Mouse (Mus musculus) hindbrain, embryonic 14.5 days (tissue): ENCODE measurements around the gene Gpc5. TPM values are rescaled to one million over a fixed set of nuclear protein-coding genes. Genes with fewer than 3 reads are reported as not detected.

ENCODE experiments used
- ATAC-seq: fragments of 200-750 bp; cut with Nextera tagmentation; 2 replicates; pipeline ENCODE4 v1.8.0; 2017; ENCODE audit warnings: moderate number of reproducible peaks, mild to moderate bottlenecking, moderate TSS enrichment, moderate library complexity; ENCODE audit not compliant: low FRiP score
- DNase-seq: peaks from one replicate; pipeline ENCODE4 v3.0.0-alpha.2; 2015; ENCODE audit warnings: low spot score
- H3K27ac ChIP-seq: fragments of 300-500 bp; sonication (generic); 2 replicates; pipeline ENCODE4 v1.5.1; 2014; ENCODE audit warnings: mild to moderate bottlenecking, moderate library complexity
- H3K27me3 ChIP-seq: fragments of 300-500 bp; sonication (generic); 2 replicates; pipeline ENCODE4 v1.6.1; 2014; ENCODE audit warnings: mild to moderate bottlenecking, low read length, mixed read lengths; ENCODE audit not compliant: control insufficient read depth, insufficient read depth
- H3K36me3 ChIP-seq: fragments of 300-500 bp; sonication (generic); replicated peaks from 2 replicates; pipeline ENCODE4 v1.6.1; 2014; ENCODE audit not compliant: control insufficient read depth, insufficient read depth
- H3K4me1 ChIP-seq: fragments of 300-500 bp; sonication (generic); replicated peaks from 2 replicates; pipeline ENCODE4 v1.6.1; 2014; ENCODE audit warnings: antibody characterized with exemption, low read length, mixed read lengths; ENCODE audit not compliant: control insufficient read depth, insufficient read depth
- H3K4me2 ChIP-seq: fragments of 300-500 bp; sonication (generic); replicated peaks from 2 replicates; pipeline ENCODE4 v1.6.1; 2014; ENCODE audit warnings: mild to moderate bottlenecking, moderate library complexity
- H3K4me3 ChIP-seq: fragments of 300-500 bp; sonication (generic); replicated peaks from 2 replicates; pipeline ENCODE4 v1.5.1; 2014; ENCODE audit warnings: mild to moderate bottlenecking, low read length
- H3K9ac ChIP-seq: fragments of 300-500 bp; sonication (generic); 2 replicates; pipeline ENCODE4 v1.6.1; 2014
- H3K9me3 ChIP-seq: fragments of 300-500 bp; sonication (generic); 2 replicates; pipeline ENCODE4 v1.6.1; 2016; ENCODE audit warnings: low read length; ENCODE audit not compliant: control insufficient read depth
- WGBS: fragments of 180-500 bp; shearing (Covaris S2); extraction: QIAGEN DNeasy Blood & Tissue Kit; methylation state at CpG from one replicate; pipeline ENCODE4 v1.1.7; 2014; 5-methylcytosine and 5-hydroxymethylcytosine counted together
- polyA plus RNA-seq: library from polyadenylated mRNA; unstranded; fragments of >200 nt; fragmentation: Nextera tagmentation; extraction: Ambion mirVana; gene quantifications from 2 replicates; pipeline ENCODE4 v1.2.1, GENCODE M21; 2014

Gene Gpc5
- polyA plus RNA-seq, 1 experiment from 2014 or later, result 11.9 TPM

DNA sequence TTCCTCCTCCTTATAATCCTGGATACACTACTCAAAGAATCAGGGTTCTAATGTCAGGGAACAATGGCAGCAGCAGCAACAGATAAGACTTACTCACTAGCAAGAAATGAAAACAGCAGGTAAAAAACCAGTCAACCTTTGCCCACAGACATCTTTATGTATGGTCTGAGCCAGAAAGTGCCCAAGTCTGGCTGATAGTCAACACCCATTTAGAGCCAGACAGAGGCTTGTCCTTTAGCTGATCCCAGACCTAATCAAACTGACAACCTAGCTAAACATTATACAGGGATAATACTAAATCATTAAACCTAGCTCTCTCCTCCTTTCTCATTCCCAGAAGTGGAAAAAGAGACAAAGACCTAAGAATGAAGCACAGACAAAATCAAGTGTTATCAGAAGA is 1225.5 kb downstream of the Gpc5 start:
- ATAC-seq, result no peak
- DNase-seq, result no peak
- H3K9me3 ChIP-seq, result no peaks in the 10 kb centered on the region
- H3K4me1 ChIP-seq, result no peaks in the 10 kb centered on the region
- H3K4me2 ChIP-seq, result no peak overlapping the region
- H3K27me3 ChIP-seq, result no peaks in the 10 kb centered on the region
- H3K36me3 ChIP-seq, result no peaks in the 10 kb centered on the region
- no peak overlapping the region for H3K9ac ChIP-seq
- H3K4me3 ChIP-seq, result no peak overlapping the region
- no peak overlapping the region for H3K27ac ChIP-seq

DNA sequence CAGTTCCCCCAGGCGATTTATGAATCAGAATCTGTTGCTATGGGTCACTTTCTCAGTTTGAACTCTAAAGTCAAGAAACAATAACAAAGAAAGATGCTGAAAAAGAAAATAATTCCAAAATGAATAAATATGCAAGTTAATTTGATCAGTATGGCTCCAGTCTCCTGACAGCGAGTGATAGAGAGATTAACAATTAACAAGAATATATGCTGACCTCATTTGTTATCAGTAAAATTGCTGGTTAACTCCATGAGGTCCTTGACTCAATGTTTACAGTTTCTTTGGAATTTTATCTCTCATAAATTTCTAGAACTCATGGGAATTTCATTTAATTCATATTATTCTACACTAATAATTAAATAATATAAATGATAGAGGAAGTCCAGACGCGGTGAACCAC is 1244.2 kb downstream of the Gpc5 start:
- H3K36me3 ChIP-seq, result no peaks in the 10 kb centered on the region
- no peaks in the 10 kb centered on the region for H3K27me3 ChIP-seq
- H3K4me2 ChIP-seq, result no peak overlapping the region
- H3K4me3 ChIP-seq, result no peak overlapping the region
- H3K27ac ChIP-seq, result no peak overlapping the region
- H3K4me1 ChIP-seq, result no peaks in the 10 kb centered on the region
- H3K9me3 ChIP-seq, result no peaks in the 10 kb centered on the region
- no peak for DNase-seq
- ATAC-seq, result peak; percentile 31; the same call in 1 of the 2 replicates
- WGBS, result 76% methylated on average over 4 of the region's 4 CpGs
- no peak overlapping the region for H3K9ac ChIP-seq

DNA sequence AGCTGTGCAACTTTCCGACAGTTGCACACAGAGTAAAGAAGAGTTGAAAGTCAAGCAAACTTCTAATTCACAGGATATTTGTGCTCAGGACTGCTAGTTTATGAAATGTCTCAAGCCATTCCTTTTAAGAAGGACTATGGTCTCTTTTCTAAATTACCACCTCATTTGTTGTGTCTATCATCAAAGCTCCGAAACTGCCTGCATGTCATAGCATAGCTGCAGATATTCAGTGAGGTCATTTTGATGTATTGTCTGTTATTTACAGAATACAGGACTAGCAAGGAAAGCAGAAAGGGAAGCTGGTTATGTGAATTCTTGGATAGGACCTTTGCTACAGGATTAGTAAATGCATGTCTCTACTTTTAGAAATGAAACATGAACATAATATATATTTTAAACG is 1246.4 kb downstream of the Gpc5 start:
- ATAC-seq (no peak), DNase-seq (no peak)
- H3K9ac ChIP-seq, result no peak overlapping the region
- H3K9me3 ChIP-seq, result no peaks in the 10 kb centered on the region
- H3K36me3 ChIP-seq, result no peaks in the 10 kb centered on the region
- no peaks in the 10 kb centered on the region for H3K4me1 ChIP-seq
- WGBS, result 83% methylated on average over 3 of the region's 3 CpGs
- H3K27me3 ChIP-seq, result no peaks in the 10 kb centered on the region
- H3K27ac ChIP-seq, result no peak overlapping the region
- no peak overlapping the region for H3K4me3 ChIP-seq
- H3K4me2 ChIP-seq, result no peak overlapping the region

DNA sequence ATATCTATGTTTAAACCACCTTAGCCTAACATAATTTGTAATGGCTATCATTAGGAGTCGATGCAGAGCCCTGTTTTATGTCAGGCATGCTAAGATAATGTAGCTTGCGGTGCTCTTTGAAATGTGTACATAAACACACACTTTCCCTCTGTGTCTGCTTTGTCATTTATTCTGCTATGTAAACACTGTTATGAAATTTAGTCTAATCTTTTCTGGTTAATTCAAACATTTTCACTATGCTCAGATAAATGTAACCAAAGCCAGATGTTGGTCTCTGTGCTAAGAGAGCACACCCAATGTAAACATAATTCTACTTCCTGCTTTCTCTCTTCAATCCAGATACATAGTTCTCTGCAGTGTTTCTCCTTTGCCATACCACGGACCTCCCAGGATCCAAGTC is 1256.5 kb downstream of the Gpc5 start:
- ATAC-seq (no peak), DNase-seq (no peak)
- Histone ChIP-seq H3K4me2 (no peak overlapping the region), H3K27me3 (no peaks in the 10 kb centered on the region), H3K9me3 (no peaks in the 10 kb centered on the region), H3K4me3 (no peak overlapping the region), H3K27ac (no peak overlapping the region), H3K4me1 (no peaks in the 10 kb centered on the region), H3K36me3 (no peaks in the 10 kb centered on the region), H3K9ac (no peak overlapping the region)
- WGBS, result 75% methylated on average over 3 of the region's 3 CpGs

DNA sequence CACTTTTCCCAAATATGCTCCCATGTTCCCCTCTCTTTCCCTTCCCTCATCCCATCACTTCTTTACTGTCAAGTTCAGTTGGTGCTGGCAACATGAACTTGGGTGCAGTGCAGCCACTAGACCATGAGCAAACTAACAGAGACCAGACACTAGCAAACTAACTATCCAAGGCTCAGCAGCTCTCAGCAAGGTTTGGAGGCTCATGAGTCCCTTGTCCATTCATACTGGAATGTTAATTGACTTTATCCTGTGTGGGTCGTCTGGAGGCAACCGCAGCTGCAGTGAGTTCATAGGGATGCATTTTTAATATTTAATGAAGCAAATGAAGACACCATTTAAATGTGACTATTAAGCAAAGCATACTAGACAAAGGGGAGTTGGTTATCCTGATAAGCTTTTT is 1292.6 kb downstream of the Gpc5 start:
- Histone ChIP-seq H3K9me3 (no peaks in the 10 kb centered on the region), H3K4me3 (no peak overlapping the region), H3K27me3 (no peaks in the 10 kb centered on the region), H3K27ac (no peak overlapping the region), H3K4me2 (no peak overlapping the region), H3K4me1 (no peaks in the 10 kb centered on the region), H3K9ac (no peak overlapping the region), H3K36me3 (no peaks in the 10 kb centered on the region)
- no peak for ATAC-seq
- no peak for DNase-seq
- WGBS, result 52% methylated on average over 2 of the region's 2 CpGs

DNA sequence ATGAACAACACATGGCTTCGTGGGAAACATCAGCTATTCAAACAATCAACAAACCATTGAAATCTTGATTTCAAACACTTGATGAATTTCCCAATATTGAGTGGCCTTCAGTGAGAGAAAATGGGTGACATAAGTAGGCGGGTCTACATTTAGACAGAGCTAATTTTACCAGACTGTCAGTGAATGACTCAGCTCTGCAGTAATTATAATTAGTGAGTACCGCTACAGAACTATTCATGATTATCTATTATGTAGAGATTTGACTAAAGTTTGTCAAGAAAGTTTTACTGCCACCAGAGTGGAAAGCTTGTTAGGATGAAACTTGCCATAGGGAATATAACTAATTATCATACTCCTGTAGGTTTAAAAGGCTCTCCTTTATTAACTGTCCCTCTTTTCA is 1323.5 kb downstream of the Gpc5 start:
- no peak overlapping the region for H3K27ac ChIP-seq
- 85% methylated on average over 3 of the region's 3 CpGs for WGBS
- H3K36me3 ChIP-seq, result no peaks in the 10 kb centered on the region
- H3K27me3 ChIP-seq, result no peaks in the 10 kb centered on the region
- H3K9ac ChIP-seq, result no peak overlapping the region
- no peaks in the 10 kb centered on the region for H3K4me1 ChIP-seq
- H3K4me2 ChIP-seq, result no peak overlapping the region
- H3K4me3 ChIP-seq, result no peak overlapping the region
- DNase-seq (no peak), ATAC-seq (no peak)
- H3K9me3 ChIP-seq, result no peaks in the 10 kb centered on the region

DNA sequence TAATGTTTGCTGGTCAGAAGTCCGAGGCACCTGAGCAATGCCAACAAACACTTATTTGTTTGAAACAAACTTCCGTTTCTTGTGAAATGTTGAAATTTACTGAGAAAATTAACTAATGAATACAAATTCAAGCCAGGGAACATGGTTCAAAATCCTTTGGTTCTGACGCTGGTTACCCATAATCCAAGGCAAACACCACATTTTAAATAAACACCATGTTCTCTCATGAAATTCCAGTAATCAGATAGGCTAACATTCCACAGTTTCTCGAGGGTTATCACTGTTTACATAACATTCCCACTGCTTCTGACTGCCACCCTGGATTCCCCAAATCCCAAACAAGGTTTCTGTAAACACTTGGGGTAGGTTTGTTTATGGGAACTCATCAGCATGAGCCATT is 1356.2 kb downstream of the Gpc5 start:
- ATAC-seq (no peak), DNase-seq (no peak)
- Histone ChIP-seq H3K4me2 (no peak overlapping the region), H3K36me3 (no peaks in the 10 kb centered on the region), H3K9ac (no peak overlapping the region), H3K27ac (no peak overlapping the region), H3K4me3 (no peak overlapping the region), H3K27me3 (no peaks in the 10 kb centered on the region), H3K4me1 (no peaks in the 10 kb centered on the region), H3K9me3 (no peaks in the 10 kb centered on the region)
- WGBS, result 77% methylated on average over 4 of the region's 4 CpGs

DNA sequence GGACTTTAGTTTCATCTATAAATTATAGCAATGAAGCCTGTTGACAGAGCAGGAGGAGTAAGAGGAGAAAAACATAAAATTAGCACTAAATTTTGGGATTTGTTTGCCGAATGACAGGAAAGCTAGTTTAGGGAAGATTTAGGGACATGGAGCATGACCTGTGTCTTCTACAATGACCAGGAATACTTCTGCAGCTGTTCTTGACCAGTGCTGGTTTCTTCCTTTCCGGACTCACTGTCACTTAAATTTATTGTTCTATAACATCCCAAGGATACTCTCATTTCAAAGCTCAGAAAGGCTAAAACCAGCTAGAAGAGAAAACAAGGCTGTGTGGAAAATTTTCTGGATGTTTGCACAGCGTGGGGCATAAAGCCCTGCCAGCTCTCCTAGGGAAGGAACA is 1361.3 kb downstream of the Gpc5 start:
- H3K9me3 ChIP-seq, result no peaks in the 10 kb centered on the region
- no peaks in the 10 kb centered on the region for H3K36me3 ChIP-seq
- H3K4me1 ChIP-seq, result no peaks in the 10 kb centered on the region
- no peak for ATAC-seq
- H3K4me2 ChIP-seq, result no peak overlapping the region
- DNase-seq, result no peak
- H3K27me3 ChIP-seq, result no peaks in the 10 kb centered on the region
- 80% methylated on average over 3 of the region's 3 CpGs for WGBS
- H3K4me3 ChIP-seq, result no peak overlapping the region
- H3K27ac ChIP-seq, result no peak overlapping the region
- no peak overlapping the region for H3K9ac ChIP-seq

DNA sequence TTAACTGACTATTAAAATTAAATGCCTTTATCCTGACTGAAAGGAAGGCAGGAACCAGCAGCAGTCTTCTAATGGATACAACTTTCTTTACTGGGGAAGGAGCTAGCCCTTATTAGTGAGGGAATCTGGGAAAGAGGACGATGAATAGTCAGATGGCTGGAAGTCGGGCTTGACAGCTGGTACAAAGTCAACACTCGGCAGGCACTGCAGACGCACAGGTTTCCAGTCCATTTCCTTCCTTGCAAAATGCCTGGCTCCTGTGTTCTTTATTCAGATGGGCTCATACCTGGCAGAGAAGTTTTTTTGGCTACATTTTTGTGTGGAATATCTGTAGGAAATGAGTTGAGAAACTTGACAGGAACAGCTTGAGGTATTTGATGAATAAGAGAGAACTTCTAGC is 1364.2 kb downstream of the Gpc5 start:
- DNase-seq (no peak), ATAC-seq (no peak)
- Histone ChIP-seq H3K9me3 (no peaks in the 10 kb centered on the region), H3K4me2 (no peak overlapping the region), H3K27ac (no peak overlapping the region), H3K4me1 (no peaks in the 10 kb centered on the region), H3K4me3 (no peak overlapping the region), H3K36me3 (no peaks in the 10 kb centered on the region), H3K9ac (no peak overlapping the region), H3K27me3 (no peaks in the 10 kb centered on the region)
- WGBS, result 81% methylated on average over 4 of the region's 4 CpGs

DNA sequence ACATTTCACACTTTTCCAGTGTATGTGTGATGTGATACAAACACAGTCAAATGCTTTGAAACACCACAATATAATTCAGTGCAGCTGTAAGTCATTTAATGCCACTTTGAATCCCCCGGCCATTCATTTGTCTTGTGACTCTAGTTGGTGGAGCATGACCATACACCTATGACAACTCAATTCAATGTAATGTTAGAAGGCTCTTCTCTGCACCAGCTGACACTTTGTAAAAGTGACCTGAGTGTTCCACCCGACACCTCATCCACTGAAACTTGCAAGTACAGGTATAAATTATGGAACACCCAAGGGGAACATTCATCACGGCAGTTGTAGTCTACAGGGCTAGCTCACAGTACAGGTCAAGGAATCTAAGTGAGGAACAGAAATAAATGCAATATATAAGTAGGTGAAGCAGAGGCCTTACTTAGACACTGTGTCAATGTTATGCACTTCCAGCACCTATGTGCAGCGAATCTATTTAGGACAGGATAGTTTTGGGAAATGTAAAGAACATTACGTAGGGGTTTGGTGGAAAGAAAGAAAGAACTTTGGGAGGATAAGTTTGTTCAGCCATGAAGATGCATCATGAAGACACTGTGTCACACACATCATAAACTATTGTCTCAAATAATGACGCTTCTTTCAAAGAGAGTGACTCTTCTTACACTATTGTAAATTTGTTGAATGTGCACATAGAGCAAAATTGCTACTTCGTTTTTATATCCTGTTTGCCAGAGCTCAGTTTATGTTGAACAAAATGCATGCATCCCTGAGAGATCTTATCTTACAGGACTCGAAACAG is 1381.6 kb downstream of the Gpc5 start:
- no peaks in the 10 kb centered on the region for H3K36me3 ChIP-seq
- DNase-seq (no peak), ATAC-seq (no peak)
- no peaks in the 10 kb centered on the region for H3K27me3 ChIP-seq
- H3K27ac ChIP-seq, result no peak overlapping the region
- H3K9ac ChIP-seq, result no peak overlapping the region
- H3K4me3 ChIP-seq, result no peak overlapping the region
- whole genome bisulfite sequencing, result 88% methylated on average over 8 of the region's 8 CpGs
- no peak overlapping the region for H3K4me2 ChIP-seq
- no peaks in the 10 kb centered on the region for H3K4me1 ChIP-seq
- no peaks in the 10 kb centered on the region for H3K9me3 ChIP-seq
